Mouse (Mus musculus): ENCODE data around the gene Trak1. TPM values are rescaled to one million over a fixed set of nuclear protein-coding genes. Genes with fewer than 3 reads are reported as not detected.

Gene Trak1
- polyA plus RNA-seq, 1 experiment from 2014 or later, result 20.8 TPM

DNA sequence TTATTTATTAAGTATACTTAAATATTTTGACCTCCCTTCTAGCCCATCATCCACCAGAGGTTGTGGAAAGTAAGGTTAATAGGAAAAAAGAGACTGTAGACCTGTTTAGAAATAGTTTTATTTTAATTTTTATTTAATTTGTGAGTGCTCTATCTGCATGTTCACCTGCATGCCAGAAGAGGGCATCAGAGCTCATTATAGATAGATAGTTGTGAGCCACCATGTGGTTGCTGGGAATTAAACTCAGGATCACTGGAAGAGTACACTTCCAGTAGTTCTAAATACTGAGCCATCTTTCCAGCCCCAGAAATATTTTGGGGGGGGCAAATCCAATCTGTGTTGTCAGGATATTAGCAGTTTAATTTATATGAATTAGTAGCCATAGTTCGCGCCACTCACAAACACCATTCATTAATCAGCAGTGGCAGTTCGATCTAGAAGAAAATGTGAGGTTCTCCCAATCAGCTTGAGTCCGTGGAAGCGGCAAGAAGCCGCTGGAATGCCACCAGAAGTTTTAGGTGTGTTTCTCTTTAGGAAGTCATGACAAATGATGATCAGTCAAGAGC, 13.6 kb upstream of the Trak1 start:
- Histone ChIP-seq H3K27me3 (ENCODE audit: insufficient read depth, low read length) (no peaks in the 10 kb centered on the region), H3K9me3 (ENCODE audit: low read depth, low read length) (peaks cover 6% of the 10 kb centered on the region; the same call in 1 of the 2 replicates), H3K4me2 (no peak overlapping the region), H3K4me3 (ENCODE audit: low read depth, low read length) (no peak overlapping the region), H3K27ac (ENCODE audit: low read depth) (no peak overlapping the region), H3K9ac (no peak overlapping the region), H3K36me3 (ENCODE audit: insufficient read depth) (no peaks in the 10 kb centered on the region), H3K4me1 (ENCODE audit: insufficient read depth) (no peaks in the 10 kb centered on the region)
- no peak for ATAC-seq (ENCODE audit: insufficient read depth)
- 95% methylated on average over 6 of the region's 6 CpGs for WGBS
- peak; percentile 35 for DNase-seq
- peak; percentile 56 for TF ChIP-seq CTCF (IDR thresholded peaks at IDR 0.05; ENCODE audit: low read depth)

DNA sequence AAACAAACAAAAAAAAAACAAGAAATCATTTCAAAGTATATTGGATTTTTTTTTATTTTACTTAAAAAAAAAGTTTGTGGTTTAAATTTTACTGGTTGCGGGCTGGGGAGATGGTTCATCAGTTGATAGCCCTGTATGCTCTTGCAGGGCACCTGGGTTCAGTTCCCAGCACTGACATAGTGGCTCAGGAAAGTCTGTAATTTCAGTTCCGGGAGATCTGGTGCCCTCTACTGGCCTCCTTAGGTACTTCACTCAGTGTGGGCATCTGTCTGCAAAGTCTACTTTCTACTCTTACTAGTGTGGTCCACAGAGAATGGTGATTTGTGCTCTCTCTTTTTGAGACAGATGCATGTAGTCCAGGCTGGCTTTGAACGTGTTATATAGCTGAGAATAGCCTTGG, 12.9 kb upstream of the Trak1 start:
- H3K4me2 ChIP-seq, result no peak overlapping the region
- no peaks in the 10 kb centered on the region for H3K36me3 ChIP-seq (ENCODE audit: insufficient read depth)
- H3K4me1 ChIP-seq (ENCODE audit: insufficient read depth), result no peaks in the 10 kb centered on the region
- no peak overlapping the region for H3K4me3 ChIP-seq (ENCODE audit: low read depth, low read length)
- H3K9me3 ChIP-seq (ENCODE audit: low read depth, low read length), result peaks cover 6% of the 10 kb centered on the region; the same call in 1 of the 2 replicates
- no peak overlapping the region for H3K27ac ChIP-seq (ENCODE audit: low read depth)
- peak; percentile 57 for TF ChIP-seq CTCF (IDR thresholded peaks at IDR 0.05; ENCODE audit: low read depth)
- DNase-seq (peak; percentile 59), ATAC-seq (ENCODE audit: insufficient read depth) (no peak)
- no peaks in the 10 kb centered on the region for H3K27me3 ChIP-seq (ENCODE audit: insufficient read depth, low read length)
- 91% methylated on average over 3 of the region's 3 CpGs for WGBS
- H3K9ac ChIP-seq, result no peak overlapping the region

GRCm38 (mm10) chr9:121285341-121286324, 11.7 kb upstream of the Trak1 start:
- peak; percentile 86 for DNase-seq
- Histone ChIP-seq H3K4me3 (ENCODE audit: low read depth, low read length) (peak overlapping the region; percentile 46), H3K4me1 (ENCODE audit: insufficient read depth) (no peaks in the 10 kb centered on the region), H3K36me3 (ENCODE audit: insufficient read depth) (no peaks in the 10 kb centered on the region), H3K4me2 (peak overlapping the region; percentile 69), H3K9ac (peak overlapping the region; percentile 61), H3K9me3 (ENCODE audit: low read depth, low read length) (peaks cover 6% of the 10 kb centered on the region; the same call in 1 of the 2 replicates), H3K27me3 (ENCODE audit: insufficient read depth, low read length) (no peaks in the 10 kb centered on the region), H3K27ac (ENCODE audit: low read depth) (peak overlapping the region; percentile 54; the same call in 1 of the 2 replicates)
- 18% methylated on average over 29 of the region's 29 CpGs for WGBS
- no peak for TF ChIP-seq CTCF (IDR thresholded peaks at IDR 0.05; ENCODE audit: low read depth)
- ATAC-seq (ENCODE audit: insufficient read depth), result peak; percentile 91

- H3K36me3 ChIP-seq (ENCODE audit: insufficient read depth), result no peaks in the 10 kb centered on the region
- DNase-seq, result no peak
- no peaks in the 10 kb centered on the region for H3K27me3 ChIP-seq (ENCODE audit: insufficient read depth, low read length)
- ATAC-seq (ENCODE audit: insufficient read depth), result peak; percentile 54
- H3K9me3 ChIP-seq (ENCODE audit: low read depth, low read length), result peaks cover 6% of the 10 kb centered on the region; the same call in 1 of the 2 replicates
- peak overlapping the region; percentile 3; the same call in 1 of the 2 replicates for H3K27ac ChIP-seq (ENCODE audit: low read depth)
- H3K9ac ChIP-seq, result peak overlapping the region; percentile 61
- peak overlapping the region; percentile 46 for H3K4me3 ChIP-seq (ENCODE audit: low read depth, low read length)
- no peaks in the 10 kb centered on the region for H3K4me1 ChIP-seq (ENCODE audit: insufficient read depth)
- TF ChIP-seq CTCF (IDR thresholded peaks at IDR 0.05; ENCODE audit: low read depth), result no peak
- WGBS, result 83% methylated on average over 3 of the region's 3 CpGs
- peak overlapping the region; percentile 69 for H3K4me2 ChIP-seq
Observed at GRCm38 (mm10) chr9:121286325-121286901, 10.9 kb upstream of the Trak1 start.

- H3K9me3 ChIP-seq (ENCODE audit: low read depth, low read length), result no peaks in the 10 kb centered on the region
- DNase-seq (no peak), ATAC-seq (ENCODE audit: insufficient read depth) (no peak)
- no peak overlapping the region for H3K9ac ChIP-seq
- H3K4me1 ChIP-seq (ENCODE audit: insufficient read depth), result no peaks in the 10 kb centered on the region
- H3K4me2 ChIP-seq, result no peak overlapping the region
- no peak for TF ChIP-seq CTCF (IDR thresholded peaks at IDR 0.05; ENCODE audit: low read depth)
- no peak overlapping the region for H3K4me3 ChIP-seq (ENCODE audit: low read depth, low read length)
- no peaks in the 10 kb centered on the region for H3K36me3 ChIP-seq (ENCODE audit: insufficient read depth)
- WGBS, result 81% methylated on average over 2 of the region's 2 CpGs
- H3K27me3 ChIP-seq (ENCODE audit: insufficient read depth, low read length), result no peaks in the 10 kb centered on the region
- H3K27ac ChIP-seq (ENCODE audit: low read depth), result no peak overlapping the region
Observed at GRCm38 (mm10) chr9:121291275-121291674, 6.0 kb upstream of the Trak1 start.

- DNase-seq, result no peak
- WGBS, result 71% methylated on average over 7 of the region's 7 CpGs
- Histone ChIP-seq H3K27ac (ENCODE audit: low read depth) (no peak overlapping the region), H3K9ac (no peak overlapping the region), H3K9me3 (ENCODE audit: low read depth, low read length) (no peaks in the 10 kb centered on the region), H3K4me1 (ENCODE audit: insufficient read depth) (no peaks in the 10 kb centered on the region), H3K4me2 (no peak overlapping the region), H3K36me3 (ENCODE audit: insufficient read depth) (no peaks in the 10 kb centered on the region), H3K4me3 (ENCODE audit: low read depth, low read length) (no peak overlapping the region), H3K27me3 (ENCODE audit: insufficient read depth, low read length) (no peaks in the 10 kb centered on the region)
- no peak for ATAC-seq (ENCODE audit: insufficient read depth)
- TF ChIP-seq CTCF (IDR thresholded peaks at IDR 0.05; ENCODE audit: low read depth), result no peak
Observed at GRCm38 (mm10) chr9:121293187-121293586, 4.1 kb upstream of the Trak1 start.

DNA sequence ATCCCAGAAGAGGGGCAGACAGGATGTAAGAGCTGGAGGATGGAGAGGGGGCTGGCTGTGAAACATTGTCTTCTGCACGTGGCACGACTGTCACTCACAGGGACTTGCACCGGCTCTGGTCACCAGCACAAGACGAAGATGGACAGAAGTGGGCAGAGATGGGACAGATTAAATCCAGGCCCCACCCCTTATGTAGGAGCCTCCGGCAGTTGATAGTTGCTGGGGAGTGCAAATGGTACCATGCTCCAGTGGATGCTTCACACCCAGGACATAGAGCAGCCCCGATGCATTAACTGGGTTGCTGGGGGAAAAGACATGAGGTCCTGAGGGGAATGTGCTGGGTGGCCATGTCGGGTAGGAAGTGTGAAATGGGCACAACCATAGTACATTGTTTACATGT, 2.1 kb upstream of the Trak1 start:
- no peaks in the 10 kb centered on the region for H3K36me3 ChIP-seq (ENCODE audit: insufficient read depth)
- H3K9ac ChIP-seq, result no peak overlapping the region
- no peak for ATAC-seq (ENCODE audit: insufficient read depth)
- H3K27me3 ChIP-seq (ENCODE audit: insufficient read depth, low read length), result no peaks in the 10 kb centered on the region
- no peak overlapping the region for H3K4me3 ChIP-seq (ENCODE audit: low read depth, low read length)
- H3K9me3 ChIP-seq (ENCODE audit: low read depth, low read length), result no peaks in the 10 kb centered on the region
- 73% methylated on average over 7 of the region's 7 CpGs for WGBS
- no peak for DNase-seq
- no peak for TF ChIP-seq CTCF (IDR thresholded peaks at IDR 0.05; ENCODE audit: low read depth)
- H3K4me2 ChIP-seq, result no peak overlapping the region
- peaks cover 16% of the 10 kb centered on the region for H3K4me1 ChIP-seq (ENCODE audit: insufficient read depth)
- no peak overlapping the region for H3K27ac ChIP-seq (ENCODE audit: low read depth)

Data from lung, embryonic 14.5 days (tissue).